Mouse (Mus musculus) small intestine, adult 2 months (tissue): ENCODE data around the gene Gm436.

ENCODE experiments used
- CTCF ChIP-seq: fragments of 200-500 bp; IDR thresholded peaks from 2 replicates; pipeline ENCODE4 v1.5.1; 2012; ENCODE audit warnings: low read depth, mild to moderate bottlenecking, control low read depth, inconsistent platforms, low read length, moderate library complexity, mixed read lengths; ENCODE audit not compliant: insufficient replicate concordance, insufficient read length; ENCODE audit errors: extremely low read depth
- POLR2A ChIP-seq: fragments of 200-500 bp; IDR thresholded peaks from 2 replicates; pipeline ENCODE4 v1.6.1; 2012; ENCODE audit warnings: low read depth, mild to moderate bottlenecking, control low read depth, inconsistent platforms, low read length, moderate library complexity

DNA sequence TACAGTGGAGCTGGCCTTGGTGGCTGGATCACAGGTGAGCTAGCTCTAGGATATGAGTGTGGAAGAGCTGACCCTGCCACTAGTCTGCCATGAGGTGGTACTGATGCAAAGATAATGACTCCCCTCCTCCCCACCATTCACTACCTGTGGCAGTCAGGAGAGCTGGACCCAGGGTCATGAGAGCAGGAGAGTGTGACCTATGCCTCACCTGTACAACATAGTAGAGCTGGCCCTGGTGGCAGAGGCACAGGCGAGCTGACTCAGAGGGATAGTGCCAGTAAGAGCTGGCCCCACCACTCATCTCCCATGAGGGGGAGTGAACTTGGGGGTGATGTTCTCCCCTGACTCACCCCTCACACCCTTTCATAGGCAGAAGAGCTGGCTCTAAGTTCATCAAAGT lies 32.1 kb upstream of the Gm436 start:
- TF ChIP-seq CTCF (no peak), POLR2A (no peak)
